Mouse (Mus musculus) midbrain, embryonic 14.5 days (tissue): ENCODE data around the gene Padi2. TPM values are rescaled to one million over a fixed set of nuclear protein-coding genes. Genes with fewer than 3 reads are reported as not detected.

Experiments used
- ATAC-seq: fragments of 200-750 bp; cut with Nextera tagmentation; 2 replicates; pipeline ENCODE4 v1.8.0; 2017; ENCODE audit warnings: moderate number of reproducible peaks, moderate library complexity; ENCODE audit not compliant: low FRiP score, low TSS enrichment
- DNase-seq: peaks from one replicate; pipeline ENCODE4 v3.0.0-alpha.2; 2015
- H3K27ac ChIP-seq: fragments of 300-500 bp; sonication (generic); replicated peaks from 2 replicates; pipeline ENCODE4 v1.5.1; 2014; ENCODE audit warnings: mild to moderate bottlenecking, low read depth, low read length, moderate library complexity
- H3K27me3 ChIP-seq: fragments of 300-500 bp; sonication (generic); 2 replicates; pipeline ENCODE4 v1.6.1; 2014; ENCODE audit warnings: low read length, control low read depth, mixed read lengths; ENCODE audit not compliant: control insufficient read depth, insufficient read depth
- H3K36me3 ChIP-seq: fragments of 300-500 bp; sonication (generic); 2 replicates; pipeline ENCODE4 v1.6.1; 2014; ENCODE audit warnings: low read length, control low read depth; ENCODE audit not compliant: control insufficient read depth, insufficient read depth
- H3K4me1 ChIP-seq: fragments of 300-500 bp; sonication (generic); 2 replicates; pipeline ENCODE4 v1.6.1; 2014; ENCODE audit warnings: mild to moderate bottlenecking, antibody characterized with exemption, low read length, control low read depth; ENCODE audit not compliant: control insufficient read depth, insufficient read depth
- H3K4me2 ChIP-seq: fragments of 300-500 bp; sonication (generic); 2 replicates; pipeline ENCODE4 v1.6.1; 2014; ENCODE audit warnings: mild to moderate bottlenecking, low read length, moderate library complexity
- H3K4me3 ChIP-seq: fragments of 300-500 bp; sonication (generic); replicated peaks from 2 replicates; pipeline ENCODE4 v1.5.1; 2014; ENCODE audit warnings: low read depth, low read length
- H3K9ac ChIP-seq: fragments of 300-500 bp; sonication (generic); replicated peaks from 2 replicates; pipeline ENCODE4 v1.6.1; 2014; ENCODE audit warnings: mild to moderate bottlenecking, low read length, moderate library complexity
- H3K9me3 ChIP-seq: fragments of 300-500 bp; sonication (generic); 2 replicates; pipeline ENCODE4 v1.6.1; 2016; ENCODE audit warnings: low read length, control low read depth, mixed read lengths; ENCODE audit not compliant: control insufficient read depth
- WGBS: fragments of 180-500 bp; shearing (Covaris S2); extraction: QIAGEN DNeasy Blood & Tissue Kit; methylation state at CpG from one replicate; pipeline ENCODE4 v1.1.7; 2014; 5-methylcytosine and 5-hydroxymethylcytosine counted together
- polyA plus RNA-seq: library from polyadenylated mRNA; unstranded; fragments of >200 nt; fragmentation: Nextera tagmentation; extraction: Ambion mirVana; gene quantifications from 2 replicates; pipeline ENCODE4 v1.2.1, GENCODE M21; 2014

Padi2 gene
- 1.1 and 1.7 TPM in 2 replicates for polyA plus RNA-seq

DNA sequence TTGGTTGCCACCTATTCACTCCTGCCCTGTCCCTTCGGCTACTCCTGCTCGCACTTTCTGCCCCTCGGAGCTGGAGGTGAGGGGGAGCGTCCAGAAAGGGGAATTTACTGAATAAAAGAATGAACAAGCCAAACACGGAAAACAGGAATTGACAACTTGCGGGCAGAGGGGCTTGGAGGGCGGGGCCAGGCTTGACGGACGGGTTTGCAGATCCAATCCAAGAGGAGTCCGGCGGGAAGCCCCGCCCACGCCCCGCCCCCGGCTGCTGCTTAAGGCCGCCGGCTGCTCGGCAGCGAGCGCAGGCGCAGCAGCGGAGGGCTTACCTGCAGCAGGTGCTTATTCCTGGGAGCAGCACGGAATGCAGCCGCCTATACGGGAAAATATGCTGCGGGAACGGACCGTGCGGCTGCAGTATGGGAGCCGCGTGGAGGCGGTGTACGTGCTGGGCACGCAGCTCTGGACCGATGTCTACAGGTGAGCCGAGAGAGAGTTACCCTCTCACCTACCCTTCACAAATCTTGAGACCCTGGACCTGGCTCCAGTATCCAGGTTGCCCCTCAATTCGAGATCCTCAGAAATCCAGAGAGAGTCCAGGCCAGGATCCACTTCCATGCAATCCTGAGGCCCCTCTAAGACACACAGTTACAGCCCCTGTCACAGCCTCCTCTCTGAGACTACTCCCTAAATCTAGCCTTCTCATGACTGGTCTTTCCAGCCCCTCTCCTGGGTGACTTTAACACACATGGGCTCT is at the start of gene Padi2:
Gene Padi2 (plus strand): TSS at position 269 of the 751 bp plus-strand sequence.
- Histone ChIP-seq H3K4me2 (peak within 1 kb of the TSS; percentile 70), H3K9me3 (no peaks in the 10 kb centered on the region), H3K27me3 (0 out of 2 replicates have a peak, but pooled peaks cover 7% of the 10 kb centered on the region), H3K36me3 (no peaks in the 10 kb centered on the region), H3K4me3 (peak within 1 kb of the TSS; percentile 35), H3K4me1 (peaks cover 9% of the 10 kb centered on the region; the same call in 1 of the 2 replicates), H3K9ac (peak within 1 kb of the TSS; percentile 26; the same call in 1 of the 2 replicates), H3K27ac (no peak within 1 kb of the TSS)
- 2% methylated on average over 37 of the region's 37 CpGs for WGBS
- ATAC-seq = peak; percentile 74
- DNase-seq = peak; percentile 94

DNA sequence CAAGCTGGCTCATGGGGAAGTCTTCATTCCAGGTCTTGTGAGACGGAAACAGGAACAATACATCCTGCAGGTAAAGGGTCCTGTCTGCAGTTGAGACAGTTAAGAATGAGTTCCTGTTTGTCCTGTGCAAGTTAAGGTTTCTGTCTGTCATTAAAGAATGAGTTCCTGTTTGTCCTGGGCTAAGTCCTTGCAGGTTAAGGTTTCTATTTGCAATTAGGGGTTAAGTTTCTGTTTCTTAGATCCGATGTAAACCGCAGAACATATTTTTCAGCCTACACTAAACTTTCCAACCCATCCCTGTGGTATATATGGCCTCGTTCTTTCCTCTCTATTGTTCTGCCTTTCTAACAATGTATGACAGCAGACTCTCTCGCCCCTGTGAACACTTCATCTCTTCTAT is 49.1 kb upstream of the Padi2 start:
- ATAC-seq (no peak), DNase-seq (no peak)
- no peaks in the 10 kb centered on the region for H3K4me1 ChIP-seq
- H3K9ac ChIP-seq = no peak overlapping the region
- H3K36me3 ChIP-seq = no peaks in the 10 kb centered on the region
- no peaks in the 10 kb centered on the region for H3K27me3 ChIP-seq
- no peaks in the 10 kb centered on the region for H3K9me3 ChIP-seq
- H3K4me2 ChIP-seq = no peak overlapping the region
- 85% methylated on average over 5 of the region's 5 CpGs for WGBS
- no peak overlapping the region for H3K4me3 ChIP-seq
- H3K27ac ChIP-seq = no peak overlapping the region

DNA sequence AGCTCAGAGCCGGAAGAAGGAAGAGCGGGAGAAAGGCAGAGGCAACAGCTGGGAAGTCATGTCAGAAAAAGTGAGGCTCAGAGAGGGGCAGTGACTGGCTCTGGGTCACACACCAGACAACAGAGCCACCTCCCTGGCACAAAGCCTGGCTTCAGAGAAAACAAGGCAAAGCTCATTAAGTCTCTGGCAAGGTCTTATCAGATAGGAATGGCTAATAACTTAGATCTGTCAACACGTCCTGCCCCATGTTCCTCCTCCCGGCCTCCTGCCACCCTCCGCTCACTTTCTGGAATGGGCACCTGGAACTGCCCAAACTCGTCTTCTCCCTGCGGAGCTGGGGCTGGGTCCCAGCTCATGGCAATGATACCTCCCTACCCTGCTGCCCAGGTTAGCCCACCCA is 48.3 kb upstream of the Padi2 start:
- Histone ChIP-seq H3K27me3 (no peaks in the 10 kb centered on the region), H3K4me1 (no peaks in the 10 kb centered on the region), H3K9ac (no peak overlapping the region), H3K36me3 (no peaks in the 10 kb centered on the region), H3K27ac (no peak overlapping the region), H3K9me3 (no peaks in the 10 kb centered on the region), H3K4me3 (no peak overlapping the region), H3K4me2 (no peak overlapping the region)
- no peak for ATAC-seq
- no peak for DNase-seq
- WGBS = 89% methylated on average over 7 of the region's 7 CpGs

DNA sequence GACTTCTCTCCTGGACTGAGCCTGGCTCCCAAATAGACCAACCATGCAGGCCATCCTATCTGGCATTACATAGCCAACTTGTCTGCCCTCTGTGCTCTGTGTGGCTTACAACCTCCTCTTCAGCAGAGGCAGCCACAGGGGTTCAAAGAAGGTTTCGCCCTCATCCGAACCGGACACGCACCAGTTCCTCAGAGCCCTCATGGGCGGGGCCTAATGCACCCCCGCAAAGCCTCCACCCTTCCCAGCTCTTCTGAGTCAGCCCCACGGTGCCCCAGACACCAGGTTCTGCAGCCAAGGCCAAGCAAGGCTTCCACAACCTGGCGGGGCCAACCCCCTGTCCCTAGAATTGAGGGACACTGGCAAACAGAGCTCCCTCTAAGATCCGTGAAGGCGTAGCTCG is 46.9 kb upstream of the Padi2 start:
- H3K27ac ChIP-seq = no peak overlapping the region
- H3K9ac ChIP-seq = no peak overlapping the region
- no peaks in the 10 kb centered on the region for H3K27me3 ChIP-seq
- H3K4me3 ChIP-seq = no peak overlapping the region
- no peaks in the 10 kb centered on the region for H3K4me1 ChIP-seq
- ATAC-seq = no peak
- no peak overlapping the region for H3K4me2 ChIP-seq
- DNase-seq = no peak
- 74% methylated on average over 11 of the region's 11 CpGs for WGBS
- no peaks in the 10 kb centered on the region for H3K36me3 ChIP-seq
- no peaks in the 10 kb centered on the region for H3K9me3 ChIP-seq

DNA sequence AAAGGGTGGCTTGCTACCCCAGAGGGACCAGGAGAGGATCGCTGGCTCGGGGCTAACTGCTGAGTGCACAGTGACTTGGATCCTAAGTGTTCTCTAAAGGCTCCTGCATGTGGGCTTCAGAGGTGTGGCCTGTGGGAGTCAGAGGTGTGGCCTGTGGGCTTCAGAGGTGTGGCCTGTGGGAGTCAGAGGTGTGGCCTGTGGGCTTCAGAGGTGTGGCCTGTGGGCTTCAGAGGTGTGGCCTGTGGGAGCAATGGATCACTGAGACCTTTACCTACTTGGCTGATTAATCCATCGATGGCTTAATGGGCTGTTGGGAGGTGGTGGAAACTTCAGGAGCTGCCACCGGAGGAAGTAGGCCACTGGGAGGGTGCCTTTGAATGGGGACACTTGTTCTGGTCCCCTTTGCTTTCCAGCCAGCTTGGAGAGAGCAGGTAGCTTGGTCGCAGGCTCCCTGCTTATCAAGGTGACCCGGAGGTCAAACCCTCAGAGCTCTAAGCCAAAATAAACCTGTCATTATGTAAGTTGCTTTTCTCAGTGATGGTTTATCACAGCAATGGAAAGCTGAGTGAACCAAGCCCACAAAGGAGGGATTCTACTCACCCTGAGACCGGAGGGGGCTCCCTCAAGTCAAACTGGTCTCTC is 45.9 kb upstream of the Padi2 start:
- Histone ChIP-seq H3K9me3 (no peaks in the 10 kb centered on the region), H3K27ac (no peak overlapping the region), H3K4me3 (no peak overlapping the region), H3K4me2 (no peak overlapping the region), H3K36me3 (no peaks in the 10 kb centered on the region), H3K27me3 (no peaks in the 10 kb centered on the region), H3K9ac (no peak overlapping the region), H3K4me1 (no peaks in the 10 kb centered on the region)
- DNase-seq (no peak), ATAC-seq (no peak)
- WGBS = 67% methylated on average over 7 of the region's 7 CpGs

DNA sequence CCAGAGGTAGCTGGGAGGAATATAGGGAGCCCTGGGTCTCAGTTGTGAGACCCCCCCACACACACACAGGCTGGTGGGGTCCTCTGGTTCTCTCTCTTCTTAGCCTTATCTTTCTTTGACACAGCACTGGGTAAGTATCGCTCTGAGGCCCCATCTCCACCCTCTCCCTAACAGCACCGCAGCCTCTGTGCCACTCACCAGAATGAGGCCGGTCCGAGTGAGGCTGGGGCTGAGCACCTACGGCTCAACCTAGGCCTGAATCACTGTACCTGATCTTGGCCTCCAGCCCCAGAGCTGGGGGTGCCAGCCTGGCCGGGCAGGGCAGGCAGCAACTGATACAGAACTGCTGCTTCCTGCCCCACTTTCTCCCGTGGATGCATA is 45.4 kb upstream of the Padi2 start:
- ATAC-seq = no peak
- Histone ChIP-seq H3K27me3 (no peaks in the 10 kb centered on the region), H3K36me3 (no peaks in the 10 kb centered on the region), H3K4me3 (no peak overlapping the region), H3K27ac (no peak overlapping the region), H3K4me2 (no peak overlapping the region), H3K4me1 (no peaks in the 10 kb centered on the region), H3K9ac (no peak overlapping the region), H3K9me3 (no peaks in the 10 kb centered on the region)
- 94% methylated on average over 7 of the region's 7 CpGs for WGBS
- DNase-seq = no peak

DNA sequence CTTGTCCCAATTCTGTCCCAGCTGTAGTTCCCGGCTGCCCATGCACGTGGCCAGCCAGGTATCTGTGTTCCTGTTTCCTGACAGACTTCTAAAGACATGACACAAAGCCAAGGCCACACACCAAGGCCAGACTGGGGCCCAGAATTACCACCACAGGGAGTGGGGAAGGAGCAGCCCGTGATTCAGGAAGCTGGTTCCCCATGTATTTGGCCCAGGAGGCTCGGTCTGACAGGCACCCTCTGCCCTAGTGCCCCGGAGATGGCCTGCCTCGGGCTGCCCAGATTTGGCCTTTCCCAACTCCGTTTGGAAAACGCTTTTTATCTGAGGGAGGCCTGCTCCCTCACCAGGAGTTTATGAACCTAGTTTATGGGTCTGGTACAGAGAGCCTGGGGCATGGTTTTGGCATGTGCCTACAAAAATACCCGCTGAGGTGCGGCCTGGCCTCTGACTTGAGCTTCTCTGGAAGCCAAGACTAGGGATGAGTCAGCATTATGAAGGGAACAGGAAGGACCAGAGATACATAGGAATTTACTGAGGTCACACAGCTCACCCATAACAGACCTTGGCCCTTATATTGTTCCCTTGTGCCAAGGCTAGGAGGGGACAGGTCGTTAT is 44.0 kb upstream of the Padi2 start:
- no peak overlapping the region for H3K9ac ChIP-seq
- DNase-seq = no peak
- no peaks in the 10 kb centered on the region for H3K4me1 ChIP-seq
- no peak for ATAC-seq
- H3K4me3 ChIP-seq = no peak overlapping the region
- no peak overlapping the region for H3K27ac ChIP-seq
- no peaks in the 10 kb centered on the region for H3K9me3 ChIP-seq
- H3K27me3 ChIP-seq = no peaks in the 10 kb centered on the region
- H3K4me2 ChIP-seq = no peak overlapping the region
- no peaks in the 10 kb centered on the region for H3K36me3 ChIP-seq
- WGBS = 84% methylated on average over 11 of the region's 11 CpGs

DNA sequence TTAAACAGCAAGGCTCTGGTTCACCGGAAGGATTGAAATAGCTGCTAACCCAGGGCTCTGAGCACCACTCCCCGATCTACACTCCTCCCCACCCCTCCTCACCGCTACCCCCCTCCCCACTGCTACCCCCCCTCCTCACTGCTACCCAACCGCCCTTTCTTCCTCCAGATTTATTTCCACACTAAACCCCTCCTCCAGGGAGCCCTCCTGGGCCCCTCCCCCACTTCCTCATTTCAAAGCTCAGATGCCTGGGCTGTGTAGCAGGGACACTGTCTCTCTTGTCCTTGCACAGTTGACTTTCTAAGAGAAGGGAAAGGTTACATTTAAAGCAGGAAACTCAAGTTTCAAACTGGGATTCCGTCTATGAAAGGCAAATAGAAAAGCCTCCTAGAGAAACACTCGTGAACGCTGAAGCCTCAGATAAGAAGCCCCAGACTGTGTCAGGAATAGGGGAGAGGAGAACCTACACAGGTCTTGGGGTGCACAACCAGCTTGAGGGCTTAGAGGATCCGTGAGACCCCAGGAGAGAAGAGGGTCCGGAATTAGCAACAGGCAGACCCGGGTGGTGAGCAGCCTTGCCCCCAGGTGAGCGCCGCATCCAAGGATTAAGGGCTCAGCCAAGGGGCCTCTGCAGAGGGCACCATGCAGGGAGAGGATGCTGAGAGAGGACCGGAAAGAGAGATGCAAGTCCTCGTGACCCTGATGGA is 37.5 kb upstream of the Padi2 start:
- no peak overlapping the region for H3K4me3 ChIP-seq
- H3K36me3 ChIP-seq = no peaks in the 10 kb centered on the region
- no peaks in the 10 kb centered on the region for H3K27me3 ChIP-seq
- DNase-seq (peak; percentile 42), ATAC-seq (no peak)
- H3K4me2 ChIP-seq = no peak overlapping the region
- H3K9ac ChIP-seq = 0 out of 2 replicates have a peak overlapping the region, but pooled peaks have one; percentile 9
- no peak overlapping the region for H3K27ac ChIP-seq
- H3K9me3 ChIP-seq = no peaks in the 10 kb centered on the region; the same call in 1 of the 2 replicates
- peaks cover 4% of the 10 kb centered on the region; the same call in 1 of the 2 replicates for H3K4me1 ChIP-seq
- WGBS = 3% methylated on average over 14 of the region's 14 CpGs
